In the genomic region with DNA sequence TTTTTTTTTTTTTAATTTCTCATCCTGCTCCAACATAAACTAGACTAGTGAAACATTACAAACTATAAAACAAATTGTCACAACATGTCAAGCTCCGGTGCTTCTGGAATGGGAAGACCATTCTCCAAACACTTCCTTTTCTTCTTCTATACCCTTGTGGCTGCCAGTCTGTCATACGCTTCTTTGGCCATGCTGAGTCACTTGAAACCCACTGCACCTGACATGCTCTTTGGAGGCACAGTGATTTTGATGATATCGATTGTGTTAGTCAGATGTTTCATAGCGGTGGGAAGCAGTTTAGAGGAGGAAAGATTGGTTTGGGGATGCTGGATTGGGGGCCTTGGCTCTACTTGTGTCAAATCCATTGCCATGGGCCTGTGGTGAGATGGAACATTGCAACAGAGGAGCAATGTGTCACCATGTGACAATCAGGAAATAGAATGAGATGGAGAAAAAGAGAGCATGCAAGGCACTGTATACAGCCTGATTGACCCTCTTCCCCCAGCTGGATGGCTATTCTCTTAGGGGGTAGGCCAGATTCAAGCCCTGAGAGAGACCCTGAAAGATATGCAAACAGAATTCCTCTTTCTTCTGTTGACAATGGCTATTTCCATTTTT, we compare ENCODE assay signal across 23 mouse cellular contexts.
"Had no signal": no experiment of that assay in that cellular context is flagged by ENCODE, and none has a peak within 500 bp of the region (broad histone marks: within the 10 kb centered on the region; RNA-seq: fewer than 3 reads in every experiment).

No protein-coding gene starts in this region.

- H3K4me1 ChIP-seq: limb, embryonic 12.5 days; megakaryocyte, embryonic 14.5 days; midbrain, embryonic 10.5 days; midbrain, embryonic 13.5 days had no signal

- H3K27ac ChIP-seq: limb, embryonic 12.5 days; limb, embryonic 15.5 days; liver, embryonic 14.5 days; macrophage; midbrain, embryonic 10.5 days; midbrain, embryonic 13.5 days; neural tube, embryonic 13.5 days had no signal

- H3K27me3 ChIP-seq: limb, embryonic 12.5 days; limb, embryonic 15.5 days; megakaryocyte, embryonic 14.5 days; midbrain, embryonic 13.5 days; neural tube, embryonic 13.5 days had no signal

- DNase-seq: kidney, adult 9 months; kidney, postnatal 10 days; left cerebral cortex, postnatal 4 days; liver, postnatal 0 days; lung, embryonic 14.5 days; retina, postnatal 1 day; right cerebral cortex, postnatal 25 days; spleen, adult 18-20 months; thymus, adult 18-20 months; thymus, postnatal 14 days; thymus, postnatal 4 days had no signal

- H3K4me3 ChIP-seq: limb, embryonic 12.5 days; limb, embryonic 15.5 days; megakaryocyte, embryonic 14.5 days; midbrain, embryonic 10.5 days; midbrain, embryonic 13.5 days; myocyte; neural tube, embryonic 13.5 days had no signal

- H3K36me3 ChIP-seq: limb, embryonic 12.5 days; limb, embryonic 15.5 days; midbrain, embryonic 10.5 days; midbrain, embryonic 13.5 days; neural tube, embryonic 13.5 days had no signal

- ATAC-seq: liver, postnatal 0 days; lung, postnatal 0 days; midbrain, embryonic 13.5 days; midbrain, embryonic 16.5 days had no signal

- H3K9me3 ChIP-seq: limb, embryonic 12.5 days; limb, embryonic 15.5 days; midbrain, embryonic 10.5 days; midbrain, embryonic 13.5 days; neural tube, embryonic 13.5 days had no signal

- H3K9ac ChIP-seq: limb, embryonic 12.5 days; limb, embryonic 15.5 days; liver, embryonic 14.5 days; liver, postnatal 0 days; lung, embryonic 14.5 days; midbrain, embryonic 13.5 days; neural tube, embryonic 13.5 days had no signal

- H3K4me2 ChIP-seq: limb, embryonic 12.5 days; limb, embryonic 15.5 days; liver, embryonic 11.5 days; lung, embryonic 14.5 days; midbrain, embryonic 13.5 days; neural tube, embryonic 13.5 days had no signal
